Comparison of ENCODE assay signal across 14 mouse cellular contexts in genomic region chr12:71204303-71204702, GRCm38 (mm10).
DNase-seq lines count a peak whose midpoint lies in the region; ATAC-seq and TF ChIP-seq lines count a peak whose summit lies in the region.
"Had no signal": no experiment of that assay in that cellular context is flagged by ENCODE, and none has a peak within 500 bp of the region (broad histone marks: within the 10 kb centered on the region; RNA-seq: fewer than 3 reads in every experiment).

No protein-coding gene starts in this region.

- no peak for ATAC-seq in hindbrain, embryonic 11.5 days (ENCODE audit: low FRiP score)
- ATAC-seq in hindbrain, embryonic 12.5 days (ENCODE audit: low FRiP score) = no peak
- no peak for ATAC-seq in lung, postnatal 0 days

- H3K27ac ChIP-seq in hindbrain, embryonic 11.5 days (ENCODE audit: low read depth, low read length) = no peak overlapping the region
- no peak overlapping the region for H3K27ac ChIP-seq in hindbrain, embryonic 12.5 days
- H3K27ac ChIP-seq in lung, postnatal 0 days (ENCODE audit: low read length) = no peak overlapping the region
- H3K27ac ChIP-seq: embryonic facial prominence, embryonic 12.5 days; limb, embryonic 15.5 days had no signal

- H3K4me1 ChIP-seq in hindbrain, embryonic 11.5 days (replicated peaks; ENCODE audit: control insufficient read depth, insufficient read depth, low read length) = no peaks in the 10 kb centered on the region
- H3K4me1 ChIP-seq in hindbrain, embryonic 12.5 days = no peaks in the 10 kb centered on the region
- H3K4me1 ChIP-seq in lung, postnatal 0 days (ENCODE audit: insufficient read depth, low read depth, low read length) = peaks cover 5% of the 10 kb centered on the region; the same call in 1 of the 2 replicates

- TF ChIP-seq EP300 in lung, postnatal 0 days (IDR thresholded peaks at IDR 0.05) = no peak

- H3K4me3 ChIP-seq in hindbrain, embryonic 11.5 days (ENCODE audit: low read depth, low read length) = no peak overlapping the region
- H3K4me3 ChIP-seq in hindbrain, embryonic 12.5 days = no peak overlapping the region
- no peak overlapping the region for H3K4me3 ChIP-seq in lung, postnatal 0 days (ENCODE audit: low read depth, low read length)
- H3K4me3 ChIP-seq: embryonic facial prominence, embryonic 12.5 days; limb, embryonic 15.5 days had no signal

- no peaks in the 10 kb centered on the region; the same call in 1 of the 2 replicates for H3K36me3 ChIP-seq in hindbrain, embryonic 11.5 days (ENCODE audit: control insufficient read depth, insufficient read depth, low read length)
- H3K36me3 ChIP-seq in hindbrain, embryonic 12.5 days = peaks cover 28% of the 10 kb centered on the region
- no peaks in the 10 kb centered on the region for H3K36me3 ChIP-seq in lung, postnatal 0 days (ENCODE audit: insufficient read depth, low read length)
- H3K36me3 ChIP-seq: limb, embryonic 15.5 days had no signal

- no peak overlapping the region for H3K9ac ChIP-seq in hindbrain, embryonic 11.5 days (ENCODE audit: low read depth, low read length)
- no peak overlapping the region for H3K9ac ChIP-seq in hindbrain, embryonic 12.5 days
- no peak overlapping the region for H3K9ac ChIP-seq in lung, postnatal 0 days (replicated peaks; ENCODE audit: low read depth)
- H3K9ac ChIP-seq: embryonic facial prominence, embryonic 12.5 days; limb, embryonic 15.5 days; lung, embryonic 14.5 days had no signal

- no peaks in the 10 kb centered on the region for H3K9me3 ChIP-seq in hindbrain, embryonic 11.5 days (ENCODE audit: control insufficient read depth, low read length)
- H3K9me3 ChIP-seq in hindbrain, embryonic 12.5 days (replicated peaks) = no peaks in the 10 kb centered on the region
- H3K9me3 ChIP-seq in lung, postnatal 0 days (ENCODE audit: low read length) = no peaks in the 10 kb centered on the region
- H3K9me3 ChIP-seq: embryonic facial prominence, embryonic 12.5 days; limb, embryonic 15.5 days had no signal

- TF ChIP-seq CTCF in lung, postnatal 0 days (IDR thresholded peaks at IDR 0.05) = peak; percentile 42

- H3K4me2 ChIP-seq in hindbrain, embryonic 11.5 days (replicated peaks; ENCODE audit: low read depth, low read length) = no peak overlapping the region
- no peak overlapping the region for H3K4me2 ChIP-seq in hindbrain, embryonic 12.5 days (replicated peaks)
- no peak overlapping the region for H3K4me2 ChIP-seq in lung, postnatal 0 days (replicated peaks; ENCODE audit: low read depth, low read length)
- H3K4me2 ChIP-seq: embryonic facial prominence, embryonic 12.5 days; limb, embryonic 15.5 days; lung, embryonic 14.5 days had no signal

- peak; percentile 32 for DNase-seq in adrenal gland, postnatal 14 days
- no peak for DNase-seq in adrenal gland, postnatal 25 days
- DNase-seq in hindbrain, embryonic 11.5 days (ENCODE audit: low spot score) = peak; percentile 19
- no peak for DNase-seq in lung, postnatal 0 days (ENCODE audit: low spot score)
- DNase-seq in lung, postnatal 4 days = no peak
- peak; percentile 25 for DNase-seq in embryo, embryonic 11 days
- no peak for DNase-seq in neural tube, embryonic 10.5 days (ENCODE audit: extremely low spot score, low spot score)
- DNase-seq: cerebellum, adult 11-12 months; heart, adult 18-20 months; heart, postnatal 36 days; lung, embryonic 14.5 days had no signal

- H3K27me3 ChIP-seq in hindbrain, embryonic 11.5 days (ENCODE audit: control insufficient read depth, insufficient read depth, low read length) = no peaks in the 10 kb centered on the region
- H3K27me3 ChIP-seq in hindbrain, embryonic 12.5 days = no peaks in the 10 kb centered on the region
- H3K27me3 ChIP-seq in lung, postnatal 0 days (replicated peaks; ENCODE audit: insufficient read depth, low read length) = no peaks in the 10 kb centered on the region
- H3K27me3 ChIP-seq: embryonic facial prominence, embryonic 12.5 days; limb, embryonic 15.5 days had no signal

- WGBS in hindbrain, embryonic 11.5 days = 68% methylated on average over 3 of the region's 3 CpGs
- 69% methylated on average over 3 of the region's 3 CpGs for WGBS in hindbrain, embryonic 12.5 days
- WGBS in lung, postnatal 0 days = 87% methylated on average over 3 of the region's 3 CpGs

Comparison
In these comparisons a context has a peak if more than half of its experiments do, and no peak if none do; other contexts are left out.
1. DNase-seq: peak in adrenal gland, postnatal 14 days (single experiment), hindbrain, embryonic 11.5 days (single experiment) and embryo, embryonic 11 days (single experiment); none in adrenal gland, postnatal 25 days (single experiment), lung, postnatal 0 days (single experiment), lung, postnatal 4 days (0 of 2) and neural tube, embryonic 10.5 days (single experiment).